Mouse (Mus musculus): ENCODE measurements around the gene Cmtm2a.
A peak's percentile ranks its signal among the peaks of the same experiment; 100 is the strongest.
"Not testable (repeated sequence)": the region's sequence is repeated elsewhere in the genome, so short reads cannot be mapped to it uniquely, and the experiment has no call there.

Cmtm2a gene

DNA sequence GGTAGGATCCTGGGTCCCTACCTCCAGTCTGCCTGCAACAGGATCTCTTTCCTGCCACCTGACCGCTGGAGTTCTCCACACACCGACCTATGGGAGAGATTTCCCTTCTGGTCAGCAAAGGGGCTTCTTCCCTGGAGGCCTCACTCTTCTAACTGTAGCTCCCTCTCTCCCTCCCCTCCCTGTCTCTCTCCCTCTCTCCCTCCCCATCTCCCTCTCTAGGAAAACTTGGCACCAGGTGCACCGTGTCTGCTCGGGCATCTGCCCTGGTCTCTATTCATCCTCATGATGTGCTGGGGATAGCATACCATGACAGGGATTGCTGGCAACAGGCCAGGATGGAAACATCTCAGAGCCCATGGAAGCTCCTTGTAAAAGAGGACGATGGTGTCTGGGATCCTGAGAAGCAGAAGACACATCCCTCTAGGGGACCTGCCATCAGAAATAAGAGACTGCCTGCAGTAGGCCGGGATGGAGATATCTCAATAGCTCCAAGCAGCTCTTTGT is 24.0 kb downstream of the Cmtm2a start:
- no peak for DNase-seq

DNA sequence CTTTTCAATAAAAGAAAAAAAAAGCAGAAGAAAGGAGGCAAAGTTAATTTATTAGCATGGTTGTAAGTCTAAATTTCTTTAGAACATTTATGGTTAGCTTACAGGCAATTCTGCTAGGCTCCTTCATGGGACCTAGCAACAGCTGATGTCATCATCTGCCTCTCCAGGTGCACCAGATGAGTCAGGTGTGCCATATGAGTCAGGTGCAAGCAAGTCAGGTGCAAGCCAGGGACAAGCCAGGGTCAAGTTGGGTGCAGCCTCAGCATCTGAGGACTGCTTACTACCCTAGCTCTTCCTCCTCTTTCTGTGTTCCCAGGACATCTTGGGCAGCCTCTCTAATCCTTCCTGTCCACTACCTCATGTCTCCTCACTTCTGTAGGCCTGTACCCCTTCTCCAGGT is 24.6 kb downstream of the Cmtm2a start:
- DNase-seq = no peak

DNA sequence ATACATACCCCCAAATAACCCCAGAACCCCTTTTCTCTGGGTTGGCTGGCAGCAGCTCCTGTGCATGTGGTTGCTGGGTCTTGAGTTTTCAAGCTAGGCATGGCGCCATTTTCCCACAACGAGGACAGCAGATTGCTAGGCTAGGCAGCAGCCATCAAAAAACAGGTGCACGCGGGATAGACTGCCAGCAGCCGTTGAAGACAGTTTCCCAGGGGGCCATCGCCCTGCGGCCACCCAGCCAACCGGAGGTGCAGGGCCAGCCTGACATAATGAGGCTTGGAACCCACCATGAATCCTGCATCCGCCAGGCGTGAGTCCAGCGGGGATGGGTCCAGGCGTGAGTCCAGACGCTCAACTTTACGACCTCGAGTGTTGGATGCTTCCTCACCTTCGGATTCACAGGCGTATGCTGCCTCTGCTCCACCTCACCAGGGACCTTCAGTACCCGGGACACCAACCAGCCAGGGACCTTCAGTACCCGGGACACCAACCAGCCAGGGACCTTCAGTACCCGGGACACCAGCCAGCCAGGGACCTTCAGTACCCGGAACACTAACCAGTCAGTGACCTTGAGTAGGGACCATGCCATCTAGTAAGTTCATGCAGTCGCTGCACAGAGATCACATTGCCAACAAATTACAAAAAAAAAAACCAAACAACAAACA is 28.6 kb downstream of the Cmtm2a start:
- not testable (repeated sequence) for DNase-seq

DNA sequence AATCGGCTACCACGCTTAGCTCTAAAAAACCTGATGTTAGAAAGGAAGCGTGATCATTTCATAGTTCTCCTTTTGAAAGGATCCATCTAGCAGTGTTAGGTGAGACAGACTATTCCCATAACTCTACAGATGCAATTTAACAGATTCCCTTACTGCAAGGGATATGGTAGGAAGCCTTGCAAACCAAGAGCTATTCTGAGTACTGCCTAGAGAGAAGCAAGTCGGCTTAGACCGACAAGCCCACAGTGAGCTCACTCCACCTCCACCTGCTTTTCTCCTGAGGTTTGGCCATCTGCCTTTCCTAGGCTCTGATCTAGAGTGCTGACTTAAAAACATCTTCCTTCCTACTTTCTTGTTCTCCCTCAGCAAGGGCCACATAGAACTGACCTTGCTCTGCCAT is 31.2 kb downstream of the Cmtm2a start:
- DNase-seq = not testable (repeated sequence)

DNA sequence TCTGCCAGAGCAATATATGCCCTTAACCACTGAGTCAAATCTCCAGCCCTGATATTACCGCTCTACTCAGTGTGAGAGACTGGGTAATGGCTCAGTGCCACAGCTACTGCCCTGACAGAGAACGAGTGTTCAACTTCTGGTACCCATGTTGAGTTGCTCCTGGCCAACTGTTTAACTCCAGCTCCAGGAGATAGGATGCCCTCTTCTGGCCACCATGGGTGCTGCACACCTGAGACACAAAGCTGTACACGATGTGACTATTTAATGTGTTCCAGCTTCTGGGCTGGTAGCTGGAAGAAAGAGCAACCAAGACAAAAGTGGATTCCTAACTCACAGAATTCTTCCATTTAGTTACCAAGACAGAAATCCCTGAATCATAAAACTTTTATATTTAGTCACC is 40.0 kb downstream of the Cmtm2a start:
- DNase-seq = no peak

DNA sequence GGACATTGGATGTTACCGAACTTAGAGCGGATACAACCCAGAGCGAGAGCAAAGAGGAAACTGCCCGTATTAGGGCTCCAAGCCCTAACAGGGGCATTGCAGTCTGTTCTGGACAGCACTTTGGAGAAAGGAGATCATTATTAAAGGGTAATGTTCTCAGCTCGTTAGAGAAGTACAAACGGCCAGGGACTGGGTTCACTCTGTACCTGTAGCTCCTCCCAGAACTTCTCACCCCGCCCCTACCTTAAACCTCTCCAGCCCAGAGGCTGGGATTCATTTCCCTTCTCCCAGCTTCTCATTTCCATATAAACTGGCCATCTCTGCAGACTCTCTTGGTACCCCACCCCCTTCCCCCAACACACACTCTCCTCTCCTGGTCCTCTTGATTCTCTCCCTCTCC is 41.5 kb downstream of the Cmtm2a start:
- no peak for DNase-seq

DNA sequence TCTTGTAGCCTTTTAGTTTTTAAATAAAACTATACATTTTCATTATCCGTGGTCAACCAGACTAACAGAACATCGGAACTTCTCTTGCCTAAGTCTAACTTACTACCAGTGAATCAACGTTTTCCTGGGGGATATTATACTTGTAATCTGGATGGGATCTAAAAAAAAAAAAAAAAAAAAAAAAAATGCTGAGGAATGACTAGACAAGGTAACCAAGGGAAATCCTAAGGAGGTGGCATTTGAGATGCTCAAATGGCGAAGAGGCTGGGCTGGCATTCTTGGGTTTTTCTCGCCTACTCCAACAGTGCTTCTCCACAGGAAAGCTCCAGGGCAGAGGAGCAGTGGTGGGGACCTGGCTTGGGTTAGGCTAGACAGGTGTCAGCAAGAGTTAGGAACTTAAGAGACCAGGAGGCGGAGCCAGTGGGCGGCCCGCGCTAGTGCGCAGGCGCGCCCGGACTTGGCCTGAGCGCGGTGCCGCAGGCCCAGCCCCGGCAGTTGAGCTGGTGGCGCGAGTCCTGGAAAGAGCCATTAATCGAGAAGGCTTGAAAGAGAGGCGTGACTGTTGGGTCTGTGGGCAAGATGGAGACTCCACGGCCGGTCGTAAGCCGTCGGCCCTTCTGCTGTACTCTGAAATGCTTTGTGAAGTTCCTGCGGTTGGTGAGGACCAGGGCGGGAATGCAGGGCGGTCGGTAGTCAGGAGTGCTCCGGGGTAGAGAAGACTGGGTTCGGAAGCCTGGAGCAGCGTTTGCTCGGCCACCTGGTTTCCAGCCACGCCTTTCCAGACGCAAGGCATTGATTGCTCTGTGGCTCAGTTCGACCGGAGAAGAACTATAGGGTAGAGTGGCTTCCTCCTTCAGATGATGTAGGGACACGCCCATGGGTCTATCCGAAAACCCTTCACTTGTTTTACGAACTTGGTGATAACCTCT is 42.3 kb downstream of the Cmtm2a start, which contains the start of gene Cklf:
Gene Cklf (plus strand): TSS at position 423 of the 929 bp plus-strand sequence.
- DNase-seq = peak; percentile 86

DNA sequence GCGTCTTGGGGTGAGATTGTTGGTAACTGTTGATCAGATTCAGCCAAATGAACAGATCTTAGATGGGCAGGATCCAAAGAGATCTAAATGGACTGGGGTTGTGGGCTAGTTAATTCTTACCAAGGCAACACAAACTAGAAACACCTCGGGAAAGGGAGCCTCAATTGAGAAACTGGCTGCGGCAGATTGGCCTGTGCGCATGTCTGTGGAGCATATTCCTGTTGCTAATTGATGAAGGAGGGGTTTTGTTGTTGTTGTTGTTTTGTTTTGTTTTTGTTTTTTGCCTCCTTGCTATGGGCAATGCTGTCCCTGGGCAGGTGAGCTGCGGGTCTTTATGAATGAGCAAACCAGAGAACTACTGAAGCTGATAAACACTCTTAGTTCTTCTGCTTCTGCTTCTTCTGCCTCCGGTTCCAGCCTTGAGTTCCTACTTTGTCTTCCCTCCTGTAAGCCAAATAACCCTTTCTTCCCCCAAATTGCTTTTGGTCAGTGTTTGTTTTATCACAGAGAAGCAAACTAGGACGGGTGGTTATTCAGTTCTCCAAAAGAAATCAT is 43.5 kb downstream of the Cmtm2a start:
- DNase-seq = no peak

DNA sequence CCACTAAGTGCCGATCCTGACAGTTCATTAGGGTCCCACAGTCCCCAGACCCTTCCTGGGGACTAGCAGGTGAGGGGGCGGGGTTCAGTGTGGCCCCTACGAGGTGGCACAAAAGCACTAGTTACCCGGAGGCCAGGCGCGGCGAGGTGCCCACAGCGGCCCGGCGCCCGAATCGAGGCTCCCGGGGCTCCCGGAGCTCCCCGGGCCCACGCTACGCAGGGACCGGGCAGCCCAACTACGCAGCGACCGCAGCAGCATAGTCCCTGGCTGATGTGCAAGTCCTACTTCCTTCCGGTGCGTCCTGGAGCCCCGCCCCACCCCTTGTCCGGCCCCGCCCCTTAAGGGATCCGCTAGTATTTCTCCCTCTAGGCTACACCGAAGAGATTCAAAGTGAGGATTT is 44.7 kb downstream of the Cmtm2a start, which contains the start of gene Tk2:
Gene Tk2 (minus strand): TSS at position 283 of the 400 bp plus-strand sequence.
- peak; percentile 83 for DNase-seq

DNA sequence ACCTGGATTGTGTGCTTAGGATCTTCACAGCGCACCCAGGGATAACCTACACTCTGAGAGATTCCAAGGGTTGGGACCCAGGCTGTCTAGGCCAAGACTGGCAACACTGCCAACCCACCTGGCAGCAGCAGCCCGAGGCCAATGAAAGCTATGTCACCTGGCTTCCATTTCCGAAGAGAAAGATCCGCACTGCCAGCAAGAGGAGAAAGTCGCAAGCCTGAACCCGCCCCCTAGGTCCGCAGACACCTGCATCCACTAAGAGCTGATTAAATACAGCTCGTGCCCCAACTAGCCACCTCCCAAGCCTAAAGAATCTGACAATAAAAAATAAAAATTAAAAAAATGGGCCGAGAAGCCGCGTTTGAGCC is 45.1 kb downstream of the Cmtm2a start:
- DNase-seq = peak; percentile 14

DNA sequence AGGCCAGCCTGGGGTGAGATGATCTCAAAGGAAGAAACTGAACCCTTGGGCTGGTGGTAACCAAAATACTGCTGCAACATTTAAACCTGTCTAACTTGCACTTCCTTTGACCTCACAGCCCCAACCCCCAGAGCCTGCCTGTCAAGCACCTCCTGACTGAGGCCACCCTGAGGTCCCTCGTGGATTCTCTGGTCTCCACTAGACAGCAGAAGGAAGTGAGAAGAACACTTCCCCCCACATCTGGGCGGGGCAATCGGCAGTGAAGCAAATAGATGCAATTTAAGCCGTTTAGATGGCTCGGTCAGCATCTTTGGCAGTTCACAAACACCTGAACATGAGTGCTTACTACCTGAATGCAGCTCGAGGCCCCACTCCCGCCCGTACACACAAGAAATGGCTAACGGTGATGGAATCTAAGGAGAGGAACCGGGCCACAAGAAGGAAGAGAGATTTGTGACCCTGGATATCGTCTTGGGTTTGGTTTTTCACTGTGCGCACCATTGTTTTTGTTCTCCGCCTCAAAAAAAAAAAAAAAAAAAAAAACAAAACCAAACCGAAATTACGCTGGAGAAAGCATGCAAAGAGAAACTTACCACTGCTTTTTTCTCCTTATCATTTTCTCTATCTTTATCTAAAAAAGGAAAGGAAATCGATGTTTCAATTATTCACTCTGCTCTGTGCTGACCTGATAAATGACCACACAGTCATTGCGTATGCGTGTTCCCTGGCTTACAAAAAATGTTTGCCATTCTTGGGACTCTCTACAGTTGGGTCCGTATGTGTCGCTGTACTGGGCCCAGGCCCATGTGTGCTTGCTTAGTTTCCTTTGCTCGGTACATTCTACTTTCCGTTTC is 45.7 kb downstream of the Cmtm2a start:
- DNase-seq = peak; percentile 39

DNA sequence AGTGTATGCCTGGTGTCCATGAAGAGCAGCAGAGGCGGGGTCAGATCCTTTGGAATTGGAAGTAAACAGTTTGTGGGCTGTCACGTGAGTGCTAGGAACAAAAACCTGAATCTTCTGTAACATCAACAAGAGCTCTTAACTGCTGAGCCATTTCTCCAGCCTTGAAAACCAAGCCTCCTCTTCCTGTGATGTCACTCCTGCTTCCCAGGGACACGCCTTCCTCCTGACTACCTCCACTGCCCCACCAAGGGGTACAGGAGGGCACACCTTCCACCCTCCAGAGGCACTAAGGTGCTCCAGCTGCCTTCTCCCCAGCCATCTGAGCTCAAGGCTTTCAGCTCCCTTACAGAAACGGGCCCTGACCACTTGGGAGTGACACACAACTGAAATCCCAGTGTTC is 46.4 kb downstream of the Cmtm2a start:
- no peak for DNase-seq

DNA sequence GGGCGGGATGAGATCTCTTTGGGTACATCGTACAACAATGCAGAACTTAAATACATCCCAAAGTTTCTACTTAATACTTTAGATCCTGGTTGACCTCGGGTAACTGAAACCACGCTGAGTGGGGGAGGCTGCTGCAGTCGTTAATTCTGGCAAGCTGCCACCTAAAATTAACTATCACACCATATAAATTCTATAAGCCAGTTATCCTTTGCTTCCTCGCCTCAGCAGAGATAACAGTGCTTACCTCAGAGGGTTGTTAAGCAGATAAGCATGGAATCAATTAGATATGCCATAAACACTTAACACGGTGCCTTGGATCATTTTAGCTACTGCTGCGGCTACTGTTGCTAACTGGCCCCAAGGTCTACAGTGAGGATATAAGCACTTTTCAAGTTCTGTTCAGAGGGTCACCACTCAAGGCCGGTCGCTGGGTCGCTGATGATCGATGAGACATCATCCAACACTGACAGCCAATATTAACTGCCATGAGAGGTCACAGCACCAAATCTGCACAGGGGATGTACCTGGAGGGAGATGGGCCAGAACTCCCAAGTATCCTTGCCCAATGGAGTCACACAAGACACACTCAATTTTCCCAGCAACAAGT is 50.8 kb downstream of the Cmtm2a start:
- DNase-seq = no peak

DNA sequence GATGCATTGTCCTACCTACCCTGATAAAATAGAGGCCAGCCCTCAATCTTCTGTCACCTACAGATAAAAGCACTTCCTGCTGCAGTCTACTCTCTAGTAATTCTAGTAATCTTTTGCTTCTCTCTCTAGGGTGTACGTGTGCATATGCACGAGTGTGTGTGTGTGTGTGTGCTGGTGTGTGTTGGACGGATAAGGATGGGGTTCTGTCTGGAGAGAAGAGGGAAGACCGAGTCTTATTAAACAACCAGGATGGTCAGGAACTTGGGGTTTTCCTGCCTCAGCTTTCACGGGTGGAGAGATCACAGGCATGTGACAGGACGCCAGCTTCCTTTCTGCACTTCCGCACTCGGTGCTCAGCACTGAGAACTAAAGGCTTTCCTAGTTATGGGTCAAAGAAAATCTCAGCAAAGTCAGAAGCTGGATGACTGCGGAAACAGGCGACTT is 53.5 kb downstream of the Cmtm2a start:
- DNase-seq = no peak

DNA sequence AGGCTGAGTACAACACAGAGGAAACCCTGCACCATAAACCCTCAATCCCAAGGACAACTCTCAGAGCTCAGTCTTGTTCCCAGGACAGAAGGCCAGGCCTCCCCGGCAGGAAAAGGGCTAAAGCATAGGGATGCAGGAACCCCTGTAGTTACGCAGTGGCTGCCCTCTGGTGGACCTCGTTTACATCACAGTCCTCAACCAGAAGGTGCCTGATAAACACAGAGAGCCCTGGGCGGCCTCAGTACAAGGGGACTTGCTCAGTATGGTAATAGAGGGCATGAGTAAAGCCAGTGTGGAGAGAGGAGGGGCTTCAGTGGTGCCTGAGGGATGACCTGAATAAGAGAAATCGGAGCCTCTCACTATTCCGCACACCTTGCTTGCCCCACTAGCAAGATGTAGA is 58.4 kb downstream of the Cmtm2a start:
- no peak for DNase-seq

DNA sequence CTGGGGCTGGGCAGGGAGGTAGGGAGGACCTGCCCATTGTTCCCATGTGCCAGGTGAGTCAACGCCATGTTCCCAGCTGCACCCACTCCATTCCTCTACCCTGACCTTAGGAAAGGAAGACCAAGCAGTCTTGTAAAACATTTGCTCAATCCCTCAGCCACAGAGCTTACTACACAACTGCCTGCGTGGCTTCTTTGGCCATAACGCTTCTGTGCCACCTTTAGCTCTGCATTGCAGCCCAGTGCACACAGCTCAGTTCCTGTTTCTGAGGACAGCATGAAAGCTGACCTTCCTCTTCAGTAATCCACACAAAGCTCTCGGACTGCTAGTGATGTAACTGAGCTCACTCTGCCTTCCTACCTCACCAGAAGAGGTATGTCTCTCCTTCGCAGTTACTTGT is 60.1 kb downstream of the Cmtm2a start:
- no peak for DNase-seq

DNA sequence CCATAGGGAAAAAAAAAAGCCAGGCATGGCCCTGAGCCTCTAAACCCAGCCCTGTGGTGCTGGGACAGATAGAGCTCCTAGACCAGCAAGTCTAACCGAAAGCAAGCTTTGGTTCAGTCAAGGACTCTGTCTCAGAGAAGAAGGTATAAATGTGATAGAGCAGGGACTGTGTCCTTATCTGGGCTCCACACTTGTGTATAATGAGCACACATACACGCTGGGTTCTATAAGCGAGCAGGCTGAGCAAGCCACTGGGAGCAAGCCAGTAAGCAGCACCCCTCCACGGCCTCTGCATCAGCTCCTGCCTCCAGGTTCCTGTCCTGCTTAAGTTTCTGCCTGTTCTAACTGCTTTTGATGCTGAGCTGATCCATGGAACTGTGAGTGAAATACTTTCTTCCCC is 60.9 kb downstream of the Cmtm2a start:
- DNase-seq = no peak
